Mouse (Mus musculus): ENCODE results near the gene Ldhb. TPM values are rescaled to one million over a fixed set of nuclear protein-coding genes. Genes with fewer than 3 reads are reported as not detected.

The Ldhb gene
- polyA plus RNA-seq, 1 experiment, result 10.4 TPM

GRCm38 (mm10) chr6:142471141-142471540 lies 36.6 kb downstream of the Ldhb start:
- WGBS, result 54% methylated on average over 8 of the region's 8 CpGs
- no peaks in the 10 kb centered on the region; the same call in 1 of the 2 replicates for H3K27me3 ChIP-seq (ENCODE audit: control insufficient read depth, insufficient read depth, low read length)
- H3K27ac ChIP-seq (ENCODE audit: insufficient read depth, low read depth, low read length), result no peak overlapping the region
- no peak for TF ChIP-seq POLR2A (IDR thresholded peaks at IDR 0.05; ENCODE audit: low read depth, low read length)
- H3K36me3 ChIP-seq (ENCODE audit: control insufficient read depth, insufficient read depth, low read length), result no peaks in the 10 kb centered on the region
- H3K4me1 ChIP-seq (ENCODE audit: control insufficient read depth, insufficient read depth, insufficient read length, low read length), result no peaks in the 10 kb centered on the region
- no peak overlapping the region for H3K4me3 ChIP-seq (ENCODE audit: low read depth, low read length)

- TF ChIP-seq POLR2A (IDR thresholded peaks at IDR 0.05; ENCODE audit: low read depth, low read length), result no peak
- TF ChIP-seq CTCF (IDR thresholded peaks at IDR 0.05; ENCODE audit: extremely low read depth, insufficient read length, insufficient replicate concordance, low read depth, low read length), result no peak
- Histone ChIP-seq H3K27me3 (ENCODE audit: control insufficient read depth, insufficient read depth, low read length) (no peaks in the 10 kb centered on the region; the same call in 1 of the 2 replicates), H3K4me1 (ENCODE audit: control insufficient read depth, insufficient read depth, insufficient read length, low read length) (no peaks in the 10 kb centered on the region), H3K27ac (ENCODE audit: insufficient read depth, low read depth, low read length) (no peak overlapping the region), H3K36me3 (ENCODE audit: control insufficient read depth, insufficient read depth, low read length) (no peaks in the 10 kb centered on the region), H3K4me3 (ENCODE audit: low read depth, low read length) (no peak overlapping the region)
- WGBS, result 44% methylated on average over 4 of the region's 4 CpGs
Observed at GRCm38 (mm10) chr6:142469602-142470001, 38.2 kb downstream of the Ldhb start.

- WGBS, result 60% methylated on average over 6 of the region's 6 CpGs
- no peaks in the 10 kb centered on the region for H3K36me3 ChIP-seq (ENCODE audit: control insufficient read depth, insufficient read depth, low read length)
- H3K4me1 ChIP-seq (ENCODE audit: control insufficient read depth, insufficient read depth, insufficient read length, low read length), result no peaks in the 10 kb centered on the region
- no peaks in the 10 kb centered on the region; the same call in 1 of the 2 replicates for H3K27me3 ChIP-seq (ENCODE audit: control insufficient read depth, insufficient read depth, low read length)
- H3K27ac ChIP-seq (ENCODE audit: insufficient read depth, low read depth, low read length), result no peak overlapping the region
- no peak for TF ChIP-seq CTCF (IDR thresholded peaks at IDR 0.05; ENCODE audit: extremely low read depth, insufficient read length, insufficient replicate concordance, low read depth, low read length)
- TF ChIP-seq POLR2A (IDR thresholded peaks at IDR 0.05; ENCODE audit: low read depth, low read length), result no peak
- H3K4me3 ChIP-seq (ENCODE audit: low read depth, low read length), result no peak overlapping the region
Observed at GRCm38 (mm10) chr6:142462194-142462593, 45.6 kb downstream of the Ldhb start.

GRCm38 (mm10) chr6:142459017-142459678 lies 48.6 kb downstream of the Ldhb start:
- no peaks in the 10 kb centered on the region for H3K36me3 ChIP-seq (ENCODE audit: control insufficient read depth, insufficient read depth, low read length)

GRCm38 (mm10) chr6:142458010-142458409 lies 49.7 kb downstream of the Ldhb start:
- TF ChIP-seq CTCF (IDR thresholded peaks at IDR 0.05; ENCODE audit: extremely low read depth, insufficient read length, insufficient replicate concordance, low read depth, low read length) (no peak), POLR2A (IDR thresholded peaks at IDR 0.05; ENCODE audit: low read depth, low read length) (no peak)
- no peaks in the 10 kb centered on the region for H3K36me3 ChIP-seq (ENCODE audit: control insufficient read depth, insufficient read depth, low read length)
- H3K27ac ChIP-seq (ENCODE audit: insufficient read depth, low read depth, low read length), result no peak overlapping the region
- no peaks in the 10 kb centered on the region for H3K4me1 ChIP-seq (ENCODE audit: control insufficient read depth, insufficient read depth, insufficient read length, low read length)
- H3K4me3 ChIP-seq (ENCODE audit: low read depth, low read length), result no peak overlapping the region
- H3K27me3 ChIP-seq (ENCODE audit: control insufficient read depth, insufficient read depth, low read length), result no peaks in the 10 kb centered on the region
- WGBS, result 57% methylated on average over 7 of the region's 7 CpGs

More at GRCm38 (mm10) chr6:142459017-142459678, 48.6 kb downstream of the Ldhb start:
- WGBS, result 36% methylated on average over 14 of the region's 14 CpGs
- Histone ChIP-seq H3K4me1 (ENCODE audit: control insufficient read depth, insufficient read depth, insufficient read length, low read length) (no peaks in the 10 kb centered on the region), H3K27me3 (ENCODE audit: control insufficient read depth, insufficient read depth, low read length) (no peaks in the 10 kb centered on the region), H3K27ac (ENCODE audit: insufficient read depth, low read depth, low read length) (no peak overlapping the region), H3K4me3 (ENCODE audit: low read depth, low read length) (no peak overlapping the region)
- TF ChIP-seq POLR2A (IDR thresholded peaks at IDR 0.05; ENCODE audit: low read depth, low read length) (no peak), CTCF (IDR thresholded peaks at IDR 0.05; ENCODE audit: extremely low read depth, insufficient read length, insufficient replicate concordance, low read depth, low read length) (no peak)

- H3K4me1 ChIP-seq (ENCODE audit: control insufficient read depth, insufficient read depth, insufficient read length, low read length), result no peaks in the 10 kb centered on the region
- no peak for TF ChIP-seq CTCF (IDR thresholded peaks at IDR 0.05; ENCODE audit: extremely low read depth, insufficient read length, insufficient replicate concordance, low read depth, low read length)
- TF ChIP-seq POLR2A (IDR thresholded peaks at IDR 0.05; ENCODE audit: low read depth, low read length), result no peak
- WGBS, result 45% methylated on average over 7 of the region's 7 CpGs
- H3K27me3 ChIP-seq (ENCODE audit: control insufficient read depth, insufficient read depth, low read length), result no peaks in the 10 kb centered on the region
- no peaks in the 10 kb centered on the region for H3K36me3 ChIP-seq (ENCODE audit: control insufficient read depth, insufficient read depth, low read length)
- H3K27ac ChIP-seq (ENCODE audit: insufficient read depth, low read depth, low read length), result no peak overlapping the region
- H3K4me3 ChIP-seq (ENCODE audit: low read depth, low read length), result no peak overlapping the region
Observed at GRCm38 (mm10) chr6:142455314-142455996, 52.3 kb downstream of the Ldhb start.

- no peaks in the 10 kb centered on the region for H3K4me1 ChIP-seq (ENCODE audit: control insufficient read depth, insufficient read depth, insufficient read length, low read length)
- H3K27ac ChIP-seq (ENCODE audit: insufficient read depth, low read depth, low read length), result no peak overlapping the region
- WGBS, result 75% methylated on average over 2 of the region's 2 CpGs
- no peak for TF ChIP-seq POLR2A (IDR thresholded peaks at IDR 0.05; ENCODE audit: low read depth, low read length)
- TF ChIP-seq CTCF (IDR thresholded peaks at IDR 0.05; ENCODE audit: extremely low read depth, insufficient read length, insufficient replicate concordance, low read depth, low read length), result no peak
- H3K36me3 ChIP-seq (ENCODE audit: control insufficient read depth, insufficient read depth, low read length), result no peaks in the 10 kb centered on the region
- H3K27me3 ChIP-seq (ENCODE audit: control insufficient read depth, insufficient read depth, low read length), result no peaks in the 10 kb centered on the region
- H3K4me3 ChIP-seq (ENCODE audit: low read depth, low read length), result no peak overlapping the region
Observed at GRCm38 (mm10) chr6:142453311-142453710, 54.4 kb downstream of the Ldhb start.
